Mouse (Mus musculus) layer of hippocampus, adult 18-20 months (tissue): ENCODE data around the gene Cad. TPM values are rescaled to one million over a fixed set of nuclear protein-coding genes. Genes with fewer than 3 reads are reported as not detected.
"Not testable (repeated sequence)": the region's sequence is repeated elsewhere in the genome, so short reads cannot be mapped to it uniquely, and the experiment has no call there.

Source experiments
- DNase-seq, 2 experiments: peaks; one replicate each; pipeline ENCODE4 v3.0.0; 2022; ENCODE audit warnings: low spot score in 2 of 2
- long read RNA-seq: library from polyadenylated mRNA; stranded (forward); transcript quantifications from one replicate; pipeline ENCODE4 v2.0.0, GENCODE M21; 2021
- total RNA-seq, 2 experiments: library from RNA; stranded (reverse); gene quantifications; 2 replicates each; pipeline ENCODE4 v1.2.3; 2021

Cad gene
- total RNA-seq = 10 to 100 TPM; 20.0 to 20.9 TPM
- long read RNA-seq, full-length matches to known transcripts = 2 of 9 reads
- long read RNA-seq, partial matches to known transcripts = 2 of 9 reads
- long read RNA-seq, other reads (novel, unspliced or antisense) = 5 of 9 reads

DNA sequence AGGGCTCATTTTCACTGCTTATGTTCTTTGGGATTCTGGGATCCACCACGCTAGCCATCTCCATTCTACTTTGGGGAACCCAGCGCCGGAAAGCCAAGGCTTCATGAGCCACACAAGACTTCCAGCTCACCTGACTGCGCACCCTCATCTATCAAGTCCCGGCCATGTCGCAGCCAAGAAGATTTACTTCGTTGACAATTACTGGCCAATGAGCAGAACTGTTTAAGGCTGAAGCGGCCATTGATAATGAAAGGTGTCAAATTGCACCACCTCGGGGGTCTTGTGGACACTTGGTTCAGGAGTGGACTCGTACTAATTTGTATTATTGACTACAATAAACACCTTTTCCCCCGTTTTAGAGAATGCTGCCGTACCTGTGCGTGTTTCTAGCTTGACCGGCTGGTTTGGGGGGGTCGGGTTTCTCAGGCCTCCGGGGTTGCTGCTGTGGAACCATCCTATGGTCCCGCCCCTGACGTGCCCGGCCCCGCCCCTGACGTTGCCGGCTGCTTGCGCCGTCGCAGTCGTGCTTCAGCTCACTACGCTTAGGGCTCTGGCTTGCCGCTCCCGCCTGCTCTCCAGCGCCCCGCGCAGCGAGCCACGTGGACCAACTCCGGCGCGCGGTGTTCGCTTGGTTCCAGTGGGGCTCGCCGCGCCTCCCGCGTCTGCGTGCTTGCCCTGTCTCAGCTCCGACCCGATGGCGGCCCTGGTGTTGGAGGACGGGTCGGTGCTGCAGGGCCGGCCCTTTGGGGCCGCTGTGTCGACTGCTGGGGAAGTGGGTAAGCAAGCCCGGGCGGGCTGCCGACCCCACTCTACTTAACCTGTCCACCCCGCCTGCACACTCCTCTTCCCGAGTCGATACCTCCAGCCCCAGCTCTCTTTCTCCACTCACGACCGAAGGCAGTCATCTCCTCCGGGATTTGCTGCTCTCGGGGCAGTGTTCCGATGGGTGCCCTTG, at the start of gene Cad:
Cad (plus strand) TSS at position 520 of the 955 bp plus-strand sequence.
- peak; percentile 92 to 96 for DNase-seq

DNA sequence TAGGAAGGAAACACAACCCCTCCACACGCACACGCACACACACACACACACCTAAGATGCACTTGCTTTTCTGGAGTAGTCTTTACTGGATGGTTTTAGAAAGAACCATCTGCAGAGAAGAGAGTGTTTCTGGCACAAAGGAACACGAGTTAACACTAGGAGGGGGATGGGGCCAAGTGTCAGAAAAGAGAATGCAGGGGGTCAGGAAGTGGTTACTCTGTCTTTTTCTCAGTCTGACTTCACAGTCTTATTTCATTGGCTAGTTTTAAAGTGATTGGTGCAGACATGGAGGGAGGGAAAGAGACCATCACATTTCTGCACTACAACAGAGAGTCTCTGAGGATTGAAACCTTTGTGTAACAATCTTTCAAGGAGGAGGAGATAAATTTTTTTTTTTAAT, 41.8 kb upstream of the Cad start:
- no peak for DNase-seq

DNA sequence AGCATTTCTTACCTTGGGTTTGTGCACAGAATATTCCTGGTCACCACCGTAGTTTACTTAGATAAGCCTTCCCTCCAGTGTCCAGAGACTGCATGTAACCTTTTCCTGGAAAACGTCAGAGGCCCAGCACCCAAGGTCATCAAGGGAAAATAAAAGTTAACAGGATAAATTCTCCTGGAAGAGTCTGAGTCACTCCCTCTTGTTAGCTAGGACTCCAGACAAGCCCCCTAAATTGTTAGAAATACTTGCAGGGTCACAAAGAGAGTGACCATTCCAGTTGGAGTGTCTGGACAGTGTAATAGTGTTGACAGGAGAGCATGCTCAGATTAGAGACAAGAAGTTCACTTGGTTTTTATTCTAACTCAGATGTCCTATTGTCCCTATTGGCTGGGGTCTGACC, 38.7 kb upstream of the Cad start:
- no peak for DNase-seq

DNA sequence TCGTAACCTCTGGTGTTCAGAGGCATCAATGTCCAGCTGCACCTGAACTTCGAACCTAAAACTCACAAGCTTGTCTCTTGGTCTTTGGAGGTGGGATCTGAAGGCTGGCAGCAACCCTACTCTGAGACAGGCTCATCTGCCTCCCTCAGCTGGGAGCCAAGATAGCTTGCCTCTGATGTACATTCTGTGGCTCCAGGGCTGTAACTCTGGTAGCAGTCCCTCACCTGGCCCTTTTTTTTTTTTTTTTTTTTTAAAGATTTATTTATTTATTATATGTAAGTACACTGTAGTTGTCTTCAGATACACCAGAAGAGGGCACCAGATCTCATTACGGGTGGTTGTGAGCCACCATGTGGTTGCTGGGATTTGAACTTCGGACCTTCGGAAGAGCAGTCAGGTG, 32.8 kb upstream of the Cad start:
- DNase-seq = not testable (repeated sequence)

DNA sequence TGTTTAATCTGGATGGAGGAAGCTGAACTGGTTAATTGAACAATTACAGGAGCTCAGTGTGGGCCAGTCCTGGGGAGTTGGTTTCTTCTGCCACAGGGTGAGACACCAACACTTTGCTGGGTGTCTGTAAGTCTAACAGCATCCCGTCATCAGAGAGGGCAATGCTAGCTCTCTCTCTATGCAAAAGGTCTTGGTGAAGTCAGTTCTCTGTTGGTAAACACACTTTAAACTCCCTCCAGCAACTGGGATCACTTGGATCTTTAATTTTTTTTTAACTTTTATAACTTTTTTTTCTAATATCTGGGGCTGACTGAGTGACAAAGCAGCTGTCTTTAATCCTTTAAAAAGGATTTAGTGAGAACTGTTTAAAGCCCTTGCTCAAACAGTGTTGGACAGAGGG, 31.9 kb upstream of the Cad start:
- DNase-seq = no peak

DNA sequence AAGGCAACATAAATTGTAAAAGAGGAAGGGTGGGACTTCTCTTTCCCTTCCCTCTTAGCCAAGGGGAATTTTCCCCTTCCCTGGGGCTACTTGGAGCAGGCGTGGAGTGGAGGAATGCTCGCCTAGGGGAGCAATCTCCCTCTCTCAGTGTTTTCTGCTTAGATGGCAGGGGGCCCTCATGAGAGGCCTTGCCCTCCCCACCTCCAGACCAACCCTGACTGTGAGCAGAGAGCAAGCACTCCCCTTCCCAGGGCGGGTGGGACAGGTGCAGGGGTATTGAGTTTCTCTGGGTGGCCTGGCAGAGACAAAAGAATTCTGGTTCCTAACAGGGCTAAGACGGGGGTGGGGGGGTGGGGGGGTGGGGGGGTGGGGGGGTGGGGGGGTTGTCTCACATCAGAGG, 31.3 kb upstream of the Cad start:
- DNase-seq = no peak

DNA sequence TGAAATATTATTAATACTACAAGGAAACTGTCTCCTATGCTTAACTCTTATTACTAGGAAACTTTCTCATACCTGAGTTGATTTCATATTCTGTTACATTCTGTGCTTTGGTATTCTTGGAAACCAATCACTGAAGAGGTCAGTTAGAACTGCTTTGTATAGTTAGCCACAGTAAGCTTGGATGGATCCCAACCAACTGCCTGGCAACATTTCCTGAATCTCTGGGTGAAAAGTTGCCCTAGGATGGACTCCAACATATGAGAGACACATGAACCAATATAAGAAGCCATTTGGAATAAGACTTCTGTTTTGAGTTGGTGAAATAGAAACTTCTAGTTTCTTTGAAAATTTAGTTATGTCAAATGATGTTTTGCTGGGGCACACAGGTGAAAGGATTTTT, 29.9 kb upstream of the Cad start:
- no peak for DNase-seq

DNA sequence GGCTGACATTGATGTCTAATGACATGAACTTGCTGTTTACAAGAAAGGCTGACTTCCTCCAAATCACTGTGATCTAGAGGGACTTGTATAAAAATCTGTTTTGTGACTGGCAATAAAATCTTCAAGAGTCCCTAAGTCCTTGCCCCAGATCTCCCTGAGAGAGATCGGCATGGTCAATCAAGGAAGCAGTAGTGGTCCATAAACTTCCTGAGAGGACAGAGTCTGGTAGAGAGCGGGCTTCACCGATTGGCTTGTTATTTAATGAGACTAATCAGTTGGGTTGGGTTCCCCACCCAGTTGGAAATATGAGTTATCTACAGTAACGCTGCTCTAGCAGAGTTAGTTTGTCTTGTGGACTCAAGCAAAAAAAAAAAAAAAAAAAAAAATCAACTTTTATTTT, 23.7 kb upstream of the Cad start:
- DNase-seq = no peak

DNA sequence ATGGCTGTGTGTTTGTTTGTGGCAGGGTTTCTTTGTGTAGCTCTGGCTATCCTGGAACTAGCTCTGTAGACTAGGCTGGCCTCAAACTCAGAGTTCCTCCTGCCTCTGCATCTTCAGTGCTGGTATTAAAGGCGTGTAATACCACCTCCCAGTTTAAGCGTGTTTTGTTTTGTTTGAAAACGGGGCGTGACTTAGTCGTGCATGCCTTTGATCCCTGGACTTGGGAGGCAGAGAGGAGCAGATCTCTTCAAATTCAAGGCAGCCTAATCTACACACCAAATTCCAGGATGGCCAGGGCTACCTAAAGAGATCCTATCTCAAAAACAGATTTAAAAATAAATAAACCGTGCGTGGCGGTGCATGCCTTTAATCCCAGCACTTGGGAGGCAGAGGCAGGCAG, 23.1 kb upstream of the Cad start:
- DNase-seq = no peak

DNA sequence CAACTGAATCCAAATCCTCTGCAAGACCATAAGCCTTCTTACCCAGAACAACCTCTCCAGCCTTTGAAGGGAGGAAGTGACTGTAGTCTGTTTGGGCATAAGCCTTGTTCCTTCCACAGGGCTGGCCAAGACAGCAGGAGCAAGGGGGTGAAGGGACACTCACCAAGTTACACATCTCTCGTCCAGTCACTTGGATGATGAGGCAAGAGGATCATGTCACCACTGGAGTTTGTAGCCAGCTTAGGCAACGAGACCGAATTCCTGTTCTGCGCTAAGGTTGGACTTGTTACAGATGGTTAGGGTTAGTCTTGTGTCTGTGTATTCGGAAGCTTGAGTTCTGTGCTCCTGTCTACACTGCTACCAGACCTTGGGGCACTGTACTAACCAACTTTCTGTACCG, 19.9 kb upstream of the Cad start:
- DNase-seq = no peak

DNA sequence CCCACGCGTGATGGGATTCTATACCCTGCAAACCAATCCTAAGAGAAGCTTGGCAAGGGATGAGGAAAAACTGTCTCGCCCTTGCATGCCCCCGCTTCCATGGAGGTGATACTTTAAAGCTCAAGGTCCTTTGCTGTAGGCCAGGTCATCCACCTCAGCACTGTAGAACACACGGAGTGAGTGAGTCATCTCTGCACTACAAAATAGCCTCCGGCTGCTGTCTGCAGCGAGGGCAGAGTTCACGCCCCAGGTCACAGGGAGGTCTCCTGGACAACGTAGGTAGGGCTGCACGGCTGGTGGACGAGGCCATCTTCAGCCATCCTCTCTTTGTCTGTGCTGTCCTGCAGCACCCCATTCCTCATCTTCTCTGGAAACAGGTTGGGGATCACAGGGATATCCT, 18.0 kb upstream of the Cad start:
- DNase-seq = not testable (repeated sequence)

DNA sequence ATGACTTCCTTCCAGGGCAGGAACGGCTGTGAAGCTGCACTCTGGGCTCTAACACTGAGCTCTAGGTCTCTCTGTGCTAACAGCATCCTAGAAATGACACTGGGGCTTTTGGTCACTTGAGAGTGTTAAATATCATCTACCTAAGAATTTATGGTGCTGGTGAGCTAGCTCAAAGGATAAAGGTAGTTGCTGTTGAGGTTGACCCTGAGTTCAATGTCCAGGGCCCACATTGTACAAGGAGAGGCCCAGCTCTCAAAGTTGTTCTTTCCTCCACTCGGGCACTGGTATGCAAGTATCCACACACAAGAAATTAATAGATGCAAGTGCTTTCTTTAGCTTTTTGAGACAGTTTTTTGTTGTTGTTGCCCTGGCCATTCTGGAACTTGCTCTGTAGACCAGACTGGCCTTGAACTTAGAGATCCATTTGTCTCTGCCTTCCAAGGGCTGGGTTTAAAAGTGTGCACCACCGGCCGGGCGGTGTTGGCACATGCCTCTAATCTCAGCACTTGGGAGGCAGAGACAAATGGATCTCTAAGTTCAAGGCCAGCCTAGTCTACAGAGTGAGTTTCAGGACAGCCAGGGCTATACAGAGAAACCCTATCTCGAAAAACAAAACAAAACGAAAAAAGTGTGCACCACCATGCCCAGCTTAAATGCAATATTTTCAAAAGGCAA, 16.3 kb upstream of the Cad start:
- DNase-seq = no peak

DNA sequence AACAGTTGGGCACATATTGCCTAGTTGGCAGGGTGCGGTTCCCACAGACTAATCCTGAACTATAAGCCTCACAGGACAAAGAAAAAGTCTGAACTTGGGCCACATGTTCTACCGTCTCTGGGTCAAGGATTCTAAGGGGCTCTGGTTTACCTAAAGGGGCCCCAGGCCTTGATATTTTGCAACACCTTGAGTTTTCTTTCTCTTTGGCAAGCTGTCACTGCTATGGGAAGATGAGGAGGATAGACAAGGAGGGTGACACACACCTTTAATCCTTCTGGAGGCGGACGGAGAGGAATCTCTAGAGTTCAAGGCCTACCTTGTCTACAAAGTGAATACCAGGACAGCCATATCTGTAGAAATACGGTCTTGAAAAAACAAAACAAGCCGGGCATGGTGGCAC, 8.2 kb upstream of the Cad start:
- no peak for DNase-seq

DNA sequence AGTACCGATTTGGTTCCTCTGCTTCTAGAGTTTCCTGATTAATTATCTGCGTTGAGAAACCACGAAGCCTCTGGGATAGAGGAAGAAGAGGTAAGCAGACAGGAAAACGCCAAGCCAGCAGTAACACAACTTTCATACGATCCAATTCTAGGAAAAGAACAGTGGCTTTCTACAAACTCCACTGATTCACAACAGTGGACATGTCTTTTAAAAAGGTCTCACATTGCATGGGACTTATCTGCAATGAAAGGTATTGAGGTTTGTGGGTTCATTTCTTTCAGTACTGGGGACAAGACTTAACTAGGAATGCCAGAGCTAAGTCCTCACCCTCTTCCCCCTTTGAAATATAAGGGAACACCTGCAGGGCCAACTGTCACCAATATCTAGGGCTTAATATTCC, 7.5 kb upstream of the Cad start:
- no peak for DNase-seq

DNA sequence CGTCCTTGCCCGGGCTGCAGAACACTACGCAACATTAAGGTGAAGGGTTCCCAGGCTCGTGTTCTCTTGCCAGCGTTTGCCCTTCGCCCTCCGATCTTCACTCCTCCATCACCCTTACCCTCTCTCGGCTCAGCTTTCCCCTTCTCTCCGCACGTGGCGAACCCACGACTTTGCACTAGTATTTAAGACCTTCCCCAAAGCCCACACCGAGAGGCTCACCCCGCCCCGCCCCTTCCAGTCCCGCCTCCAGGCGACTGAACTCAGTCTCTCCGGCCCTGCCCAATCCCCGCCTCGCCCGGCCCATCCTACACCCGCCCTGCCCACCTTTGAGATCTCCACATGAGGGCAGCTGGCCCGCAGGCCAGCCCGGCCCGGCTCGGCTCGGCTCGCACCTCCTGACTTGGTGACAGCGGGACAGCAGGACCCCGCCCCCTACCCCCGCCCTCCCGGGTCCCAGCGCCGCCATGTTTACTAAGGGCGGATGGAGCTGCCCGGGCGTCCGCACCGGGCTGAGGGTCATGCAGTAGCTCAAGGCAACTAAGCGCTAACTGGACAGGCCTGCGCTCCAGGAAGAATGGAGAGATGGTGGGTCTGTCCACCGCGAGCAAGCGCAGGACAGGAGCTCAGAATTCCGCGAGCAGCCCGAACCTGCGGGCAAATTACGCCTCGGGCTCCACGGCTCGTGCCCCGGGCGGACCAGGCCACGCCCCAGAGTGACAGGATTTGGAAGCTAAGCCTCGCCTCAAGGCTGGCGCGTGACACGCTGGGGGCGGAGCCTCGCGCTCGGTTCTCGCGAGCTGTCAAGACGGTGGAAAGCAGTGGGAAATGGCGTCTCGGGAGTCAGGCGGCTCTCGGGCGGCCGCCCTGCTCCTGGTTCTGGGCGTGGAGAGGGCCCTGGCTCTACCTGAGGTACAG, 6.5 kb upstream of the Cad start, which contains the start of gene Atraid:
Atraid (plus strand) TSS at position 465 of the 915 bp plus-strand sequence.
- DNase-seq = peak; percentile 98 to 99

DNA sequence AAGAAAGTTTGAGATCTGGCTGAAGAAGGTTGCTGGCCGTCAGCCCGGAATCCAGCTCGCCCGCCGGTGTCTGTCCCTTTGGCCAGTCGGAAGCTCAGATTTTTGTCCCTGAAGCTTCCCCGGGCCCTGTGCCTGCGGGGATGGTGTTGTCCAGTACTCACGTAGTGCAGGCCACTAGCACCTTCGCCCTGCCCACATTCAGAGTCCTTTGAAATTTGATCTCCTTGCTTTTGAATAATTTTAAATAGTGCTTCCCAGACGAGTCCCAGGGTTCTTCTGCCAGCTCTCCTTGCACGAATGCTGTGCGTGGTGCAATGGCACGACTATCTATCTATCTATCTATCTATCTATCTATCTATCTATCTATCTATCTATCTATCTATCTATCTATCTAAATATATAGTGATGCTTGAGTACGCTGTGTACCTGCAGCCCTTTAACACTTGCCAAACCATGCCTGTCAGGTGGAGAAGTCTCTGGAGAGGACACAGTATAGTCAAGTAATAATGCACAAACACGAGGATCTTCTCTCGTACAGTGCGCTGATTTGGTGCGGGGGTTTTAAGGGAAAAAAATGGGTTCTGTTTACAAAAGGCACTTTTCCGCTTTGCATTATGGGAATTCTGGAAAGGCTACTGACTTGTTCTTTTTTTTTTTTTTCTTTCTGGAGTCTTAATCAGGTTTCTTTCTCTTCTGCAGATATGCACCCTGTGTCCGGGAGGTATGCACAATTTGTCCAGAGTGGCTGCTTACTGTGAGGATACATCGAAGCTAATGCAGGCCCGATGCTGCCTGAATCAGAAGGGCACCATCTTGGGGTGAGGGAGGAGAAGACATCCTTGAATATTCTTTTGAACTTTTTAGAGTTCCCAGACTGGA, 5.6 kb upstream of the Cad start, which contains the start of gene Slc5a6:
Slc5a6 (minus strand) TSS at position 162 of the 879 bp plus-strand sequence.
- DNase-seq = peak; percentile 14 to 58

DNA sequence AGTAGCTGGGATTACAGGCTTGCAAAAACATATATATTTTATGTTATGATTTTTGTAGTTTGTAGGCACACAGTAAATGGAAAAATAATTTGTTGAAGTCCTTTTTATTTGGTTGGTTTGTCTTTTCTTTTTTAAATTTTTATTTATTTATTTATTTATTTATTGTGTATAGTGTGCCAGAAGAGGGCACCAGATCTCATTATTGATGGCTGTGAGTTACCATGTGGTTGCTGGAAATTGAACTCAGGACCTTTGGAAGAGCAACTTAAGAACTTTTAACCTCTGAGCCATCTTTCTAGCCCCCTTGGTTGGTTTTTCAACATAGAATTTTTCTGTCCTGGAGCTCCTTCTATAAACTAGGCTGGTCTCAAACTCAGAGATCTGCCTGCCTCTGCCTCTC, 4.2 kb upstream of the Cad start:
- DNase-seq = no peak

DNA sequence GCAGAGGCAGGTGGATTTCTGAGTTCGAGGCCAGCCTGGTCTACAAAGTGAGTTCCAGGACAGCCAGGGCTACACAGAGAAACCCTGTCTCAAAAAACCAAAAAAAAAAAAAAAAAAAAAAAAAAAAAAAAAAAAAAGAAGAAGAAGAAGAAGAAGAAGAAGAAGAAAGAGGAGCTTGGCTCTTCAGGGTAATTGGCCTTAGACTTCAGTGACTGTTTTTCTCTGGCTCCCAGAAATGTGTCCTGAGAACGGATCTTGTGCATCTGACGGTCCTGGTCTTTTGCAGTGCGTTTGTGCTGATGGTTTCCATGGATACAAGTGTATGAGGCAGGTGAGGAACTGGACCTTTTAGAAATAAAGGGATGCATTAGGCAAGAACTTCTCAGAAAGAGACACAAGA, 852 bp upstream of the Cad start:
- DNase-seq = not testable (repeated sequence)

DNA sequence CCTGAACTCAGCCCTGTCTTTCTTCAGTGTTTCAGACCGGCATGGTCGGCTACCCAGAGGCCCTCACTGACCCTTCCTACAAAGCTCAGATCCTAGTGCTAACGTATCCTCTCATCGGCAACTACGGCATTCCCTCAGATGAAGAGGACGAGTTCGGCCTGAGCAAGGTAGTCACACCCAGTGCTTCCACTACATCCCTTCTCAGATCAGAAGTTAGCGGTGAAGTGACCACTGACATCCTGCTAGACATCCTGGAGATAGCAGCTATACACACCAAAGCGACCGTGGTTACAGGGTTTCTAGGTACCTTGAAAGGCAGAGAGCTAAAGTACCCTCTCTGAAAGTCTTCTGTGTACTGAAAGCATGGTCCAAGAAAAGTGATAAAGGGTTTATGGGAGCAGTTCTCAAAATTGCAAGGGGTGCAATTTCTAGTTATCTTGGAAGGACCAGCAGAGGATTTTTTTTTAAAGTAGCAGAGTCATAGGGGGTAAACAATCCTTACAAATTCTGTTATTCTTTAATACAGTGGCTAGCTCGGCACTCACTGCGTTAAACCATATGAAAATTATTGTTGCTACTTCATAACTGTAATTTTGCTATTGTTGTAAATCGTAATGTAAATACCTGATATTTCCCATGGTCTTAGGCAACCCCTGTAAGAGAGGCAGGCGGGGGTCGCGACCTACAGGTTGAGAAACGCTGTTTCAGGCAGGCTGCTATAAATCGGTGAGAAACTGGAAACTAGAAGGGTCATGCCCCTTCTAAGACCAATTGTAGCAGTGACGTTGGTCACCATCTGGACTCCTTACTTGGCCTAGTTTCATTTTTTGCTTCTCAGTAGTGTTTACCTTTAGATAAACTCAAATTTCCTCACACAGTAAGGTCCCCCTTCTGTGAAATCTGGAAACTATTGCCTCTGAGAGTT, 898 bp downstream of the Cad start:
- DNase-seq = no peak
